Mouse (Mus musculus) central nervous system, embryonic 18 days (tissue): ENCODE results near the gene Lkaaear1. TPM values are rescaled to one million over a fixed set of nuclear protein-coding genes. Genes with fewer than 3 reads are reported as not detected.

ENCODE experiments used
- polyA plus RNA-seq: library from polyadenylated mRNA; depleted of rRNA; stranded (reverse); fragments of >200 nt; gene quantifications from 2 replicates; pipeline ENCODE4 v1.2.3, GENCODE M21; 2012; rRNA removed

Lkaaear1 gene
- polyA plus RNA-seq = not detected in 2 replicates

DNA sequence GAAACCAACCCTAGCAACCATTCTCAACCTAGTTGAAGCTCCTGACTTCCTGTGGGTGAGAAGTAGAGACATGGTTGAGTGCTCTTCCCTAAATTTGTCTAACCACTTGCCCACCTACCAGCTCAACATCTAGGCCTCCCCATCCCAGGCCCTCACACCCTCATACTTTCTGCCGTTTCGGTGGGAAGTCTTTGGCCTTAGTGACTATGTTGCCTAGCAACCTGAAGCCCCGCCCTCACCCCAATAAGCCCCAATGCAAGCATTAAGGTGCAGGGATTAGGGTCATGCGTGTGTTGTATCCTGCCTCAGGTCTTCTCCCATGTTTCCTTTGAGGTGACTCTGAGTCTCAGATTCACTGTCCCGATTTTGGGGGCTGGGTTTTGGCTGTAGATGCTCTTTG lies at the start of gene Lkaaear1:
Gene Lkaaear1 (minus strand): TSS at position 202 of the 400 bp plus-strand sequence.

GRCm38 (mm10) chr2:181714903-181715326 lies 16.7 kb upstream of the Lkaaear1 start, which contains the start of gene Oprl1:
Gene Oprl1, plus strand, starts transcription at chr2:181715016.

GRCm38 (mm10) chr2:181693339-181694280 lies 4.6 kb downstream of the Lkaaear1 start, which contains the start of gene Rgs19:
Gene Rgs19, minus strand, starts transcription at chr2:181693977.

GRCm38 (mm10) chr2:181679951-181680715 lies 18.1 kb downstream of the Lkaaear1 start, which contains the start of gene Tcea2:
Gene Tcea2, plus strand, starts transcription at chr2:181680310.

DNA sequence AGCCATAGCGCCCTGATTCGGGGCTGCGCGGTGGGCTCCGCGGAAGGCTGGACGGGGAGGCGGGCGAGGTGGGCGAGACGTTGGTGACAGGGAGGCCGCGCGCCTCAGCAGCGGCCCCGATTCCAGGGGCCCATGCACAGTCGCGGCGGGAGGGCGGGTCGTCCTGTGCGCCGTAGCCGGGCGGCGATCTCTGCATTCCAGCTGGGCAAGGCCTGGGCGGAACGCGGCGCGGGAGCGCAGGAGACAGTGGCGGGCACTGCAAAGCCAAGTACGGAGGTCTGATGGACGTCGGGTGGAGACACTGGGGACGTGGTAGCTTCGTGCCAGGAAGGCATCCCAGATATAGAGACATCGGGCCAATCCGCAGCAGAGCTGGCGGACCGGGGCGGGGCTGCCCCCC lies 26.9 kb downstream of the Lkaaear1 start, which contains the start of gene Sox18:
Gene Sox18 (minus strand): TSS at position 315 of the 400 bp plus-strand sequence.

GRCm38 (mm10) chr2:181656734-181657133 lies 41.5 kb downstream of the Lkaaear1 start, which contains the start of gene Gm29797:
Gene Gm29797, plus strand, starts transcription at chr2:181657034.

Other genes with a start within 250 kb of the Lkaaear1 start
- 10.0 and 11.4 TPM in 2 replicates for gene Zbtb46, start 239.0 kb downstream of the Lkaaear1 start, polyA plus RNA-seq
- gene Abhd16b, start 205.2 kb downstream of the Lkaaear1 start, polyA plus RNA-seq = not detected in 2 replicates
- 108 and 119 TPM in 2 replicates for gene Tpd52l2, start 201.3 kb downstream of the Lkaaear1 start, polyA plus RNA-seq
- 183 and 196 TPM in 2 replicates for gene Dnajc5, start 178.0 kb downstream of the Lkaaear1 start, polyA plus RNA-seq
- 149 and 150 TPM in 2 replicates for gene Uckl1, start 113.5 kb downstream of the Lkaaear1 start, polyA plus RNA-seq
- gene Prpf6, start 106.6 kb downstream of the Lkaaear1 start, polyA plus RNA-seq = 34.2 and 36.7 TPM in 2 replicates
- gene Zfp512b, start 105.6 kb downstream of the Lkaaear1 start, polyA plus RNA-seq = 109 and 115 TPM in 2 replicates
- gene Samd10, start 99.2 kb downstream of the Lkaaear1 start, polyA plus RNA-seq = 116 and 121 TPM in 2 replicates
- 0.31 TPM in 1 of 2 replicates, not detected in the other for gene Gm29797, start 41.4 kb downstream of the Lkaaear1 start, polyA plus RNA-seq
- 17.6 and 18.4 TPM in 2 replicates for gene Sox18, start 26.8 kb downstream of the Lkaaear1 start, polyA plus RNA-seq
- 94.0 and 96.3 TPM in 2 replicates for gene Tcea2, start 18.1 kb downstream of the Lkaaear1 start, polyA plus RNA-seq
- 103 and 106 TPM in 2 replicates for gene Rgs19, start 4.5 kb downstream of the Lkaaear1 start, polyA plus RNA-seq
- 82.6 and 85.7 TPM in 2 replicates for gene Oprl1, start 16.6 kb upstream of the Lkaaear1 start, polyA plus RNA-seq
- gene Myt1, start 64.9 kb upstream of the Lkaaear1 start, polyA plus RNA-seq = 34.6 and 34.7 TPM in 2 replicates
- 53.4 and 53.5 TPM in 2 replicates for gene Pcmtd2, start 139.4 kb upstream of the Lkaaear1 start, polyA plus RNA-seq
- gene Polr3k, start 165.9 kb upstream of the Lkaaear1 start, polyA plus RNA-seq = 53.4 and 54.7 TPM in 2 replicates